Mouse (Mus musculus) kidney, adult 2 months (tissue): ENCODE measurements around the gene Loxl1.

Experiments used
- CTCF ChIP-seq: fragments of 200-500 bp; conservative IDR thresholded peaks from 2 replicates; pipeline ENCODE4 v1.5.1; 2011; ENCODE audit warnings: low read depth, mild to moderate bottlenecking, control low read depth, low read length, moderate library complexity, mixed read lengths; ENCODE audit not compliant: insufficient read depth, insufficient read length
- POLR2A ChIP-seq: fragments of 200-500 bp; IDR thresholded peaks from one replicate; pipeline ENCODE4 v1.6.1; 2011; ENCODE audit warnings: low read depth, low read length, control low read depth

DNA sequence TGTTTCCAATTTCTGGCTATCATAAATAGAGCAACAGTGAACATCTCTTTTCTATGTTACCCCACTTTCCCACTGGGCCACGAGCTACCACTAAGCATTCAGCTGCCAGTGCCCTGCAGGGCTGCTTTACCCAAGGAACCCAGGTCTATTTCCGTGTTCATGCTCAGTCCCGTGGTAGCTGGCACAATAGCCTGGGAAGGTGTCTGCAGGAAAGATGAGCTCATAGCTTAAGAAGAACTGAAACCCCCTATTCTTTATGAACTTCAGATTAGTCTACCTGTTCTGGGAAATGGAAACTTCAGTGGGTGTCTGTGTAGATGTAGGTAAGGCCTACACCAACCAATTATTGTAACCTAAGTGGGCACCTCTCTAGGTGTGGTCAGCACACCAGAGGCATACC is 47.6 kb downstream of the Loxl1 start:
- TF ChIP-seq CTCF = no peak
- TF ChIP-seq POLR2A = no peak
